In genomic region chr1:21263986-21264385, GRCm38 (mm10) we compare ENCODE assay signal across 18 mouse cellular contexts. TPM values are rescaled to one million over a fixed set of nuclear protein-coding genes. Genes with fewer than 3 reads are reported as not detected.
DNase-seq lines count a peak whose midpoint lies in the region; TF ChIP-seq lines count a peak whose summit lies in the region.
"Had no signal": no experiment of that assay in that cellular context is flagged by ENCODE, and none has a peak within 500 bp of the region (broad histone marks: within the 10 kb centered on the region; RNA-seq: fewer than 3 reads in every experiment).

No protein-coding gene starts in this region.

- H3K4me1 ChIP-seq in liver, adult 2 months (ENCODE audit: control insufficient read depth, insufficient read depth, low read length): no peaks in the 10 kb centered on the region

- no peak overlapping the region for H3K9ac ChIP-seq in liver, adult 2 months (ENCODE audit: low read depth, low read length)

- no peaks in the 10 kb centered on the region for H3K79me2 ChIP-seq in liver, adult 2 months (ENCODE audit: control insufficient read depth, insufficient read depth, low read length)

- intact Hi-C loops in heart, postnatal 10 days (cut with DNase I): no loop called here

- peaks cover 66% of the 10 kb centered on the region for H3K36me3 ChIP-seq in liver, adult 2 months (ENCODE audit: control insufficient read depth, insufficient read depth, low read length)
- H3K36me3 ChIP-seq: G1E had no signal

- peak; percentile 70 for DNase-seq in heart, adult 11 months
- no peak for DNase-seq in heart, postnatal 10 days
- peak; percentile 59 for DNase-seq in liver, adult 2 months (ENCODE audit: extremely low read depth, low read depth, low spot score)
- no peak for DNase-seq in liver
- DNase-seq: adrenal gland, adult 2 months; adrenal gland, adult 8-10 months; adrenal gland, postnatal 10 days; adrenal gland, postnatal 14 days; adrenal gland, postnatal 25 days; adrenal gland, postnatal 36 days; B cell, adult 2 months; cerebellum, adult 11 months; cerebellum, adult 11-12 months; cerebellum, adult 18-20 months had no signal

- no peak overlapping the region for H3K27ac ChIP-seq in liver, adult 2 months (replicated peaks; ENCODE audit: insufficient read depth, low read depth, low read length)

- TF ChIP-seq POLR2A in liver, adult 2 months (IDR thresholded peaks at IDR 0.05; ENCODE audit: extremely low read depth, insufficient read depth, low read length): no peak

- H3K27me3 ChIP-seq in liver, adult 2 months (ENCODE audit: control insufficient read depth, insufficient read depth, low read length): no peaks in the 10 kb centered on the region
- H3K27me3 ChIP-seq: CH12.LX, Patski had no signal

- no peak for TF ChIP-seq CTCF in liver, adult 2 months (IDR thresholded peaks at IDR 0.05; ENCODE audit: low read depth, low read length)

- 40% methylated on average over 4 of the region's 4 CpGs for whole genome bisulfite sequencing in liver, adult 2 months

- H3K4me3 ChIP-seq in liver, adult 2 months (ENCODE audit: insufficient read depth, low read depth, low read length): no peak overlapping the region

RNA-seq across cellular contexts. Expression of gene Gsta3, which starts 23.6 kb away (rescaled TPM):
- total RNA-seq in heart, postnatal 10 days (2021): 1 to 10 TPM; 1.5 to 1.7 TPM
- total RNA-seq in liver, adult 2 months (2014; rRNA removed): 1,830 and 2,301 TPM in 2 replicates
- 586 and 693 TPM in 2 replicates for polyA plus RNA-seq in liver, adult 2 months (2012; rRNA removed)
- total RNA-seq: CH12.LX had no signal
- polyA plus RNA-seq: C2C12, G1E had no signal

RNA-seq across cellular contexts. Expression of gene Tmem14a, which starts 45.6 kb away (rescaled TPM):
- 1 to 10 TPM; 3.1 to 4.6 TPM for total RNA-seq in heart, postnatal 10 days (2021)
- 6.2 and 8.1 TPM in 2 replicates for total RNA-seq in liver, adult 2 months (2014; rRNA removed)
- 3.0 and 3.8 TPM in 2 replicates for polyA plus RNA-seq in liver, adult 2 months (2012; rRNA removed)

Comparison
In these comparisons a context has a peak if more than half of its experiments do, and no peak if none do; other contexts are left out.
1. DNase-seq: peak in heart, adult 11 months (single experiment) and liver, adult 2 months (single experiment); none in heart, postnatal 10 days (0 of 2) and liver (single experiment).
2. RNA of gene Gsta3, which starts 23.6 kb away (total RNA-seq): 1,830 to 2,301 TPM in liver, adult 2 months; 1.5 to 1.7 TPM in heart, postnatal 10 days; every median in the first group is over 100 times any median in the second.